Mouse (Mus musculus) heart, postnatal 14 days (tissue): Measurements from ENCODE around the gene Olfr1097. TPM values are rescaled to one million over a fixed set of nuclear protein-coding genes. Genes with fewer than 3 reads are reported as not detected.

Source experiments
- DNase-seq, 2 experiments: peaks; one replicate each; pipeline ENCODE4 v3.0.0; 2021 to 2022
- intact Hi-C: fragments of 180-260 bp; cut with DNase I; formaldehyde crosslinking; loops from one replicate; pipeline ENCODE4 v1.15.1; 2025
- long read RNA-seq, 2 experiments: library from polyadenylated mRNA; stranded (forward); transcript quantifications; one replicate each; pipeline ENCODE4 v2.0.0; 2021
- total RNA-seq, 2 experiments: library from RNA; stranded (reverse); gene quantifications; 2 replicates each; pipeline ENCODE4 v1.2.3; 2021

Olfr1097 gene
- not detected for total RNA-seq
- long read RNA-seq, experiment 1: 0 reads
- long read RNA-seq, experiment 2: 0 reads

DNA sequence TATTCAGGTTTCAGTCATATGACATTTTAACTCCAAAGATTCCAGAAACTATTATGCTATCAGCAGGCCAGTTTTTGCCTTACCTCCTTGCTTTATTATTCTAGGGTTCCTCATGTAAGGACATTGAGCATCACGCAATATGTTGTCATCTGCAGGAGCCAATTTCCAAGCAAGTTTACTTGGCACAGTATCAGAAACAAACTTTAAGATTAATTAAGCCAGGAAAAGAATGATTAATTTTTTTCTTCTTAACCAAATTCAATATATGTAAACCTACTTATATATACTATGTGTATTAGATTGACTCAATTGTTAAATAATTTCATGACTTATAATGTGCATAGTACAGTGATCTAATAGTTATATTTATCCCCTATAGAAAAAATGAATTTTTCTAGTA is at the start of gene Olfr1097:
TSS of gene Olfr1097 (minus strand) at position 101 of the 400 bp plus-strand sequence.
- intact Hi-C loops: no loop called here
- no peak for DNase-seq

DNA sequence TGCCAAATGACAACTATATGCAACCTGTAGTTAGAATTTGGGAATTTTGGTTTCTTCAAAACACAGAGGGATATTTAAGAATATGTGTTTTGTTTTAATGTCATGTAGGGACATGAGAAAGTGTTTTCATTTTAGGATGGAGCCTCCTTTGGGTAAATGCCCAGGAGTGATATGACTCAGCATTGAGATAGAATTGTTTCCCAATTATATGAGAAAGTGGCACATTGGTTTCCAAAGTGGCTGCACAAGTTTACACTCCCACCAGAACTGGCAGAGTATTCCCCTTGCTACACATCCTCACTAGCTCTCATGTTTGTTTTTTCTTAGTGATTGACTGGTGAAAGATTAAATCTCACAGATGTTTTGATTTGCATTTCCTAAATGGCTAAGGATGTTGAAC is 34.5 kb upstream of the Olfr1097 start:
- intact Hi-C loops: no loop called here
- no peak for DNase-seq

GRCm38 (mm10) chr2:86924445-86924844 is 32.4 kb upstream of the Olfr1097 start, which contains the start of gene Olfr1098:
TSS of gene Olfr1098 (minus strand) at chr2:86924545.
- intact Hi-C loops: no loop called here
- DNase-seq: no peak

DNA sequence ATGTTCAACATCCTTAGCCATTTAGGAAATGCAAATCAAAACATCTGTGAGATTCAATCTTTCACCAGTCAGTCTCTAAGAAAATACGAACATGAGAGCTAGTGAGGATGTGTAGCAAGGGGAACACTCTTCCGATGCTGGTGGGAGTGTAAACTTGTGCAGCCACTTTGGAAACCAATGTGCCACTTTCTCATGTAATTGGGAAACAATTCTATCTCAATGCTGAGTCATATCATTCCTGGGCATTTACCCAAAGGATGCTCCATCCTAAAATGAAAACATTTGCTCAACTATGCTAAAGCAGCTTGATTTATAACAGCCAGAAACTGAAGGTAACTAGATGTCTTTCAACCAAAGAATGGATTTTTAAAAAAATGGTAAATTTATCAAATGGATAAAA is 13.6 kb upstream of the Olfr1097 start:
- intact Hi-C loops: no loop called here
- DNase-seq: no peak

GRCm38 (mm10) chr2:86874702-86875101 is 17.3 kb downstream of the Olfr1097 start, which contains the start of gene Gm13723:
TSS of gene Gm13723 (minus strand) at chr2:86874802.
- intact Hi-C loops: no loop called here
- DNase-seq: no peak

- intact Hi-C loops: no loop called here
- DNase-seq: no peak
Measured at GRCm38 (mm10) chr2:86851596-86851995, 40.4 kb downstream of the Olfr1097 start, which contains the start of gene Olfr1095. TSS of gene Olfr1095 (minus strand) at chr2:86851696.

Other genes starting within 250 kb of the Olfr1097 start
- gene Olfr1085, start 230.2 kb downstream of the Olfr1097 start, total RNA-seq: not detected
- gene Olfr1086, start 212.1 kb downstream of the Olfr1097 start, total RNA-seq: not detected
- not detected for gene Olfr1087, start 193.8 kb downstream of the Olfr1097 start, total RNA-seq
- not detected for gene Olfr1089, start 158.5 kb downstream of the Olfr1097 start, total RNA-seq
- not detected for gene Olfr1090, start 133.2 kb downstream of the Olfr1097 start, total RNA-seq
- not detected for gene Olfr1093, start 109.7 kb downstream of the Olfr1097 start, total RNA-seq
- not detected for gene Olfr141, start 82.2 kb downstream of the Olfr1097 start, total RNA-seq
- gene Olfr1094, start 67.6 kb downstream of the Olfr1097 start, total RNA-seq: not detected
- not detected for gene Olfr1095, start 40.5 kb downstream of the Olfr1097 start, total RNA-seq
- gene Gm13723, start 17.4 kb downstream of the Olfr1097 start, total RNA-seq: not detected
- not detected for gene Olfr1098, start 32.3 kb upstream of the Olfr1097 start, total RNA-seq
- gene Olfr1099, start 68.5 kb upstream of the Olfr1097 start, total RNA-seq: not detected
- not detected for gene Olfr1100, start 87.7 kb upstream of the Olfr1097 start, total RNA-seq
- not detected for gene Olfr1101, start 99.0 kb upstream of the Olfr1097 start, total RNA-seq
- gene Olfr1102, start 106.2 kb upstream of the Olfr1097 start, total RNA-seq: not detected
- gene Olfr1104, start 134.9 kb upstream of the Olfr1097 start, total RNA-seq: not detected
- gene Olfr1105, start 144.3 kb upstream of the Olfr1097 start, total RNA-seq: not detected
- not detected for gene Olfr1106, start 160.1 kb upstream of the Olfr1097 start, total RNA-seq
- not detected for gene Olfr1107, start 183.6 kb upstream of the Olfr1097 start, total RNA-seq
- not detected for gene Olfr1109, start 203.8 kb upstream of the Olfr1097 start, total RNA-seq
- not detected for gene Olfr259, start 222.4 kb upstream of the Olfr1097 start, total RNA-seq
- not detected for gene Olfr1110, start 248.1 kb upstream of the Olfr1097 start, total RNA-seq